Mouse (Mus musculus): ENCODE measurements around the gene Ybx2.
"Not testable (repeated sequence)": the region's sequence is repeated elsewhere in the genome, so short reads cannot be mapped to it uniquely, and the experiment has no call there.

Ybx2 gene

GRCm38 (mm10) chr11:69936714-69937347, 1.2 kb downstream of the Ybx2 start:
- no peak for DNase-seq

- DNase-seq = no peak
These were observed 1.8 kb downstream of the Ybx2 start for GRCm38 (mm10) chr11:69937385-69937784.

- DNase-seq = no peak
These were observed 2.2 kb downstream of the Ybx2 start for GRCm38 (mm10) chr11:69937834-69938233.

GRCm38 (mm10) chr11:69938401-69938979, 2.9 kb downstream of the Ybx2 start:
- DNase-seq = no peak

GRCm38 (mm10) chr11:69939181-69939580, 3.6 kb downstream of the Ybx2 start:
- DNase-seq = no peak

GRCm38 (mm10) chr11:69939731-69940130, 4.1 kb downstream of the Ybx2 start:
- DNase-seq = no peak

GRCm38 (mm10) chr11:69940962-69941361, 5.4 kb downstream of the Ybx2 start:
- no peak for DNase-seq

GRCm38 (mm10) chr11:69945216-69945615, 9.6 kb downstream of the Ybx2 start:
- DNase-seq = no peak

GRCm38 (mm10) chr11:69945997-69946891, 10.6 kb downstream of the Ybx2 start:
- DNase-seq = no peak

- peak in 1 of 2 experiments; percentile 35 for DNase-seq
These were observed 11.9 kb downstream of the Ybx2 start for GRCm38 (mm10) chr11:69947337-69948065.

- DNase-seq = peak; percentile 94 to 95
These were observed 12.6 kb downstream of the Ybx2 start, which contains the start of gene Slc2a4 for GRCm38 (mm10) chr11:69948066-69948762. Gene Slc2a4, minus strand, starts transcription at chr11:69948188.

GRCm38 (mm10) chr11:69948763-69949150, 13.2 kb downstream of the Ybx2 start:
- DNase-seq = peak; percentile 86 to 91

GRCm38 (mm10) chr11:69950807-69951459, 15.3 kb downstream of the Ybx2 start:
- no peak for DNase-seq

- no peak for DNase-seq
These were observed 16.7 kb downstream of the Ybx2 start for GRCm38 (mm10) chr11:69952274-69952673.

- no peak for DNase-seq
These were observed 17.8 kb downstream of the Ybx2 start for GRCm38 (mm10) chr11:69953267-69953915.

- not testable (repeated sequence) for DNase-seq
These were observed 20.0 kb downstream of the Ybx2 start for GRCm38 (mm10) chr11:69955618-69956017.

GRCm38 (mm10) chr11:69956218-69956617, 20.6 kb downstream of the Ybx2 start:
- no peak for DNase-seq

- no peak for DNase-seq
These were observed 25.0 kb downstream of the Ybx2 start for GRCm38 (mm10) chr11:69960616-69961015.

- no peak for DNase-seq
These were observed 26.2 kb downstream of the Ybx2 start for GRCm38 (mm10) chr11:69961841-69962240.

- DNase-seq = no peak
These were observed 29.2 kb downstream of the Ybx2 start, which contains the start of gene Cldn7 for GRCm38 (mm10) chr11:69964650-69965270. Gene Cldn7, plus strand, starts transcription at chr11:69964779.
